Mouse (Mus musculus) fat pad, adult 2 months (tissue): ENCODE results near the gene Hcar2.

Experiments used
- DNase-seq: peaks from one replicate; pipeline ENCODE4 v3.0.0-alpha.2; 2011; ENCODE audit warnings: low read depth, low spot score; ENCODE audit errors: extremely low read depth

Hcar2 gene

GRCm38 (mm10) chr5:123862374-123863350 lies 2.6 kb downstream of the Hcar2 start:
- no peak for DNase-seq

- no peak for DNase-seq
These were observed 6.5 kb downstream of the Hcar2 start for GRCm38 (mm10) chr5:123858798-123859197.

GRCm38 (mm10) chr5:123854511-123854910 lies 10.8 kb downstream of the Hcar2 start:
- no peak for DNase-seq

- no peak for DNase-seq
These were observed 11.3 kb downstream of the Hcar2 start for GRCm38 (mm10) chr5:123853877-123854504.

DNA sequence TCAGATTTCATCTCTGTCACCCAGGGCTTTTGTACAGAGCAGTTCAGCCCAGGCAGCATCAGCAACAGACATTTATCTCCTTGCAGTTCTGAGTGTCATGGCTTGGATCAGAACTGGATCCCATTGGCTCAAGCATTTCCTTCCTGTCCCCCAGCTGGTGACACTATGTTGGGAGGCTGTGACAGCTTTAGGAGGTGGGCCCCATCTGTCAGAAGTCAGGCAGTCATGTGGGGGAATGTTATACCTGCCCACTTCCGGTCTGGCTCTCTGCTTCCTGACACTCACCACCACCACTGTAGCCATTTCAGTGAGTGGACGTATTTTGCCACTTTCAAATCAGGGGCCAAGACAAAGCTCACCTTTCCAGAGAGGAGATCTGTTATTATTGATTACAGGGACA lies 13.9 kb downstream of the Hcar2 start:
- no peak for DNase-seq

DNA sequence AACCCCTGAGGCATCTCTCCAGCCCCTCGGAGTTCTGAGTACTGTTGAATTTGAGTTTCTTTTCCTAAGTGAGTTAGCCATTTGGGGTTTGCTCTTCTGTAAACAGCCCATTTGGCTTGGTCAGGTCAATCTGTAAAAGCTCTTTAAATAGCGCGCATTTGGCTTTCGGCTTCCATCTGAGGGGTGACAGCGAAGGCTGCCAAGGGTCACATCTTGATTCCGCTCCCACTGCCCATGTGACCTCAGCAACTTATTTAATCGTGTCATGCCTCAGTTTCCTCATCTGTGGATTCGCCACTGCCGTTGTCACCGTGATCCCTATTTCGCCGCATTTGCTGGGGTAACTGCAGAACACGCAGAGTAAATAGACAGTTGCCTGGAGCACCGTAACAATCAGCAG lies 21.0 kb downstream of the Hcar2 start:
- no peak for DNase-seq

GRCm38 (mm10) chr5:123843816-123844215 lies 21.5 kb downstream of the Hcar2 start:
- DNase-seq = no peak

DNA sequence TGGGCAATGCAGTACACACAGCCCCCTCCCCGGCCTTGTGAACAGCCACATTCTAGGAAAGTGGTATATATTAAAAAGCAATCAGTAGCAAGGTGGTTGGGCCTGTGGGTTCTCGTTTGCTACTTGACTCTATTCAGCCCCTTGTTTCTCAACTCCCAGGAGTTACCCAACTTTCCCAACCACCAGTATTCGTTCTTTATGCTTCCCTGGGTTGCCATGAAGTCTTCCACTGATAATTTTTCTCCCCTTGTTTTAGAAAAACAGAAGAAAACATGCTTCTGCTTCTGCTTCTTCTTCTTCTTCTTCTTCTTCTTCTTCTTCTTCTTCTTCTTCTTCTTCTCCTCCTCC lies 22.4 kb downstream of the Hcar2 start:
- DNase-seq = no peak

GRCm38 (mm10) chr5:123842221-123842934 lies 22.9 kb downstream of the Hcar2 start:
- DNase-seq = no peak

DNA sequence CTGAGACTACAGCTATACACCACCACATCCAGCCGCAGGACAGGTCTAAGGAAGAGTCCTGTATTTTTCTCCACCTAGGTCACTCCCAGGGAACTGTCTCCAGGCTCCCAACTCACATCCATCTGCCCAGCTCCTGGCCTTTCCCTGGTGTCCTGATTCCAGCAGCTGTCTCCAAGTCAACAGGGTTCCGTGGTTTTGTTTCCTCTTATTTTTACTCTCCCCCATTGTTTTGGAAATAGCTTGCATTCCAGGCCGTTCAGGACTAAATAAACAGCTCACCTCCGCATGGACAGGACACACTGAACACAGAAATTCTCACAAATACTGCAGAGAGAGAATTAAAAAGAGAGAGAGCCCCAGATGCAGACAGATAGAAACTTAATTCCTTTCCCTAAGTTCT lies 27.9 kb downstream of the Hcar2 start:
- no peak for DNase-seq

- no peak for DNase-seq
These were observed 30.5 kb downstream of the Hcar2 start for GRCm38 (mm10) chr5:123834836-123835235.

GRCm38 (mm10) chr5:123832309-123832708 lies 33.0 kb downstream of the Hcar2 start:
- DNase-seq = no peak

- no peak for DNase-seq
These were observed 37.6 kb downstream of the Hcar2 start for GRCm38 (mm10) chr5:123827659-123828091.

- no peak for DNase-seq
These were observed 42.6 kb downstream of the Hcar2 start for GRCm38 (mm10) chr5:123822706-123823105.

- no peak for DNase-seq
These were observed 44.1 kb downstream of the Hcar2 start for GRCm38 (mm10) chr5:123821264-123821571.

- no peak for DNase-seq
These were observed 44.6 kb downstream of the Hcar2 start for GRCm38 (mm10) chr5:123820501-123821263.

DNA sequence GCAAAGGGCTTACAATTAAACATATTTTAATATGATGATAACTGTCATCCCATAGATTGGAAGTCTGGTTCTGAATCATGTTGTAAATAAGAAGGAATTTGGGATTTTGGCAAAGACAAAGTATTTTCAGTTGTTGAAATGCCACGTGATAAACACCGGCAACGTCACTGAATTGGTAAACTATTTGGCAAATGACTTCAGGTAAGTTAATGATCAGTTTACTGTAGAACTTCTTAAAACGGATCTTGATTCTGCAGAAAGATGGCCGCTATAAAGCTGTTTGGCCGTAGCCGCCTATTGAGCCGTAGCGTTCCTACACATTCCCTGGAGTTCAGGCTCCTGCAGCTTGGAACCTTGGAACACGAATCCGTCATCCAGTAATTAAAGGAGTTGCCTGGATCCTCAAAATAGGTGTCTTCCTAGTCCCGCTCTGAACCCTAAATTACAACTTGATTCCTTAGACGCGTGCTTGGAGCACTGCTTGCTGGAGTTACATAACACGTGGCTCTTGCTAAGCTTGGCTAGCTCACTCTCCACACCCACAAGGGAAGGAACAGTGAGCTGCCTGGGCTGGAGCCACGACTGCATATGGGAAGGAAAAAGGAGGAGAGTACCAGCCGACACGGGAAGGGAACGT lies 46.2 kb downstream of the Hcar2 start:
- no peak for DNase-seq

- DNase-seq = no peak
These were observed 48.4 kb downstream of the Hcar2 start for GRCm38 (mm10) chr5:123816891-123817290.
